Mouse (Mus musculus): ENCODE data around the gene Zfp169. TPM values are rescaled to one million over a fixed set of nuclear protein-coding genes. Genes with fewer than 3 reads are reported as not detected.

The Zfp169 gene
- 0.63 and 0.77 TPM in 2 replicates for polyA plus RNA-seq (2015; fragmentation: Nextera tagmentation; extraction: Ambion mirVana)

DNA sequence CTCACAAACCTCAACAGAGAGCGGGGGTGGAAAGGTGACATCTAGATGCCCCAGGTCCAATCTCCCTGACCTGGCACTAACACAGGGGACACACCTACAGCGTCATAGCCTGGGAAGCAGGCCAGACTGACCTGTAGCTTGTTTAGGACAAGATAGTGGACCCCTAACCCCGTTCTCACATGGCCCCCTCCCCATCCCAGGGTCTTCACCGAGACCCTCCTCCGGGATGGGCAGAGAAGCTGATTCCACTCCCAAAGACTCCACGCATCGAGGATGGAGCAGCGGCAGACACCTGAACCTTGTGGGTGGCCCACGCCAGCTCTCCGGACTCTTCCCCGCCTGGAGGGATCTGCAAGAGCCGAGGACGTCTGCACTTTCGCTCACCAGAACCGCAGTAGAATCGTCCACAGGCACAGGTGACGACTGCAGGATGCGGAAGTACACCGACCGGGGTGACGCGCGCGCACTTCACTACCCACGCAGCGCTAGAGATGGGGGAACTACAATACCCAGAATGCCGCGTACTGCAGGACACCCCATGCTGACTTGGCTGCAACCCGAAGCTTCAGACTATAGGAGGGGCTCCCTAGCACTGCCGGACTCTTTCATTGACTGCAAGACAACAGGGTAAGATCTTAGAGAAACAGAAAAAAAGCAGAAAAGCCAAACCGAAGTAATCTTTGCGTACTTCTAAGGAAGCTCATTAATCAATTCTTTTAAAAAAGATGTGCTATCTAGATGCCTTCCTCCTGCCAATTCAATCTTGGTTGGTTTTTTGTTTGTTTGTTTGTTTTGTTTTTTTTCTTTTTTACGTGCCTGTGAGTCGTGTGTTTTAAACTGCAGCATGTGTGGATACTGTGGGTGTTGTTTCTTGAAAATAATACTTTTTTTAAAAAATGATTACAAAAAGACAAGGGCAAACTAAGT lies at the start of gene Zfp169, which contains the start of gene A830005F24Rik:
Gene Zfp169 (minus strand): TSS at position 449 of the 927 bp plus-strand sequence.
Gene A830005F24Rik (plus strand): TSS at position 568 of the 927 bp plus-strand sequence.
- no peak within 1 kb of the TSS for H3K27ac ChIP-seq (replicated peaks)
- WGBS (ENCODE audit: insufficient replicate concordance): 2% methylated on average over 34 of the region's 34 CpGs
- H3K9me3 ChIP-seq (replicated peaks): no peaks in the 10 kb centered on the region
- H3K9ac ChIP-seq: peak within 1 kb of the TSS; percentile 66
- peaks cover 11% of the 10 kb centered on the region for H3K4me1 ChIP-seq (replicated peaks)
- H3K27me3 ChIP-seq: no peaks in the 10 kb centered on the region
- peak; percentile 96 for ATAC-seq (ENCODE audit: insufficient read depth)
- H3K4me3 ChIP-seq (replicated peaks): peak within 1 kb of the TSS; percentile 69
- H3K36me3 ChIP-seq (replicated peaks): no peaks in the 10 kb centered on the region
- peak within 1 kb of the TSS; percentile 78 for H3K4me2 ChIP-seq

DNA sequence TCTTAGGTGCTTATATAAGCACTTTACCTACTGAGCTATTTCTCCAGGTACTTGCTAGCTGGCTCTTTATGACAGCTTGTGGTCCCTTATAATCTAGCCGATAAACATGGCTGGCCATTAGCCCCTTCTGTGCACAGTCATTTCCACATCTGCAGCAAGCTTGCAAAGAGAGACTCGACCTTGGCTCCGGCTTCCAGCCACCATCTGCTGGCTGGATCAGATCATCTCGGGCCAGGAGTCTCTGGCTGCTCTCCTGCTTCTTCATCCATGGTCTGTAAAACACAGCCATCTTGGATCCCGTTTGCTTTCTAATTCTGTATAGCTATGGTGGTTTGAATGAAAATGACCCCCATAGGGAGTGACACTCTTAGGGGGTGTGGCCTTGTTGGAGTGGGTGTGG lies 49.1 kb upstream of the Zfp169 start:
- no peak overlapping the region for H3K9ac ChIP-seq
- no peaks in the 10 kb centered on the region for H3K4me1 ChIP-seq (replicated peaks)

DNA sequence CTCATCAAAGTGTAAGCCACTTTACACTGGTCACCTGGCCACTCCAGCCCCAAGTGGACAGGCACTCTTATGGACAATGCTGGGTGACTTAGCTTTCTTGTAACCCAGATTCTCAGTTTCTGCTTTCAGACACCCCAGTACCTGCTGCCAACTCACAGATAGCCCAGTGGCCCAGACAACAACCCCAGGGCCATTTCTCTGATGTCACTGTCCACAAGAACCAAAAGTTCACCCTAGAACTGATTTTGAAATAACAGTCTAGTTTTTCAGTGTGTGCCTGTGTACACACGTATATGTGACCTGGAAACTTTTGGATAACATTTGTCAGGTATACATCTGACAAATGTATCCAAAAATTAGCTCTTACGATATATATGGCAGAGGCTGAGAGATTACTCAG lies 48.2 kb upstream of the Zfp169 start:
- Histone ChIP-seq H3K27me3 (no peaks in the 10 kb centered on the region), H3K9ac (no peak overlapping the region), H3K27ac (replicated peaks) (no peak overlapping the region), H3K36me3 (replicated peaks) (no peaks in the 10 kb centered on the region), H3K4me2 (no peak overlapping the region), H3K4me1 (replicated peaks) (no peaks in the 10 kb centered on the region), H3K9me3 (replicated peaks) (no peaks in the 10 kb centered on the region), H3K4me3 (replicated peaks) (no peak overlapping the region)
- 65% methylated on average over 2 of the region's 2 CpGs for WGBS (ENCODE audit: insufficient replicate concordance)
- ATAC-seq (ENCODE audit: insufficient read depth): no peak

More for the DNA sequence above, 49.1 kb upstream of the Zfp169 start:
- WGBS (ENCODE audit: insufficient replicate concordance): 65% methylated on average over 5 of the region's 5 CpGs
- no peak overlapping the region for H3K27ac ChIP-seq (replicated peaks)
- H3K27me3 ChIP-seq: no peaks in the 10 kb centered on the region
- H3K9me3 ChIP-seq (replicated peaks): no peaks in the 10 kb centered on the region
- H3K36me3 ChIP-seq (replicated peaks): no peaks in the 10 kb centered on the region
- no peak overlapping the region for H3K4me2 ChIP-seq
- no peak for ATAC-seq (ENCODE audit: insufficient read depth)
- H3K4me3 ChIP-seq (replicated peaks): no peak overlapping the region

DNA sequence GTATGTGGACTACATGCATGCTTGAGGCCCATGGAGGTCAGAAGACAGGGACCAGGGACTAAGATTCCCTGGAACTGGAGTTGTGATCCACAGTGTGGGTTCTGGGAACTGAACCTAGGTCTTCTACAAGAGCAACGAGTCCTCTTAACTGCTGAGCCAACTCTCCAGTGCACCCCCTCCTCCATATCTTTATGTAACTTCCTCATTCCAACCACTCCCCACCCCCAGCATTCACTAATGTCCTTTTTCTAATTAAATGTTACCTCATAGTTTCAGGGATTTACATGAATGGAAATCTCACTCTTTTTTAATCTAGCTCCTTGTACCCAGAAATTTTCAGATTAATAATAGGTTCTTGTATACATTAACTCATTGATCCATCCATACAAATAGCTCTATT lies 42.7 kb upstream of the Zfp169 start:
- H3K4me2 ChIP-seq: no peak overlapping the region
- H3K4me1 ChIP-seq (replicated peaks): peaks cover 11% of the 10 kb centered on the region; the same call in 1 of the 2 replicates
- no peaks in the 10 kb centered on the region for H3K9me3 ChIP-seq (replicated peaks)
- no peaks in the 10 kb centered on the region for H3K36me3 ChIP-seq (replicated peaks)
- no peak overlapping the region for H3K4me3 ChIP-seq (replicated peaks)
- no peak for ATAC-seq (ENCODE audit: insufficient read depth)
- H3K27ac ChIP-seq (replicated peaks): no peak overlapping the region
- H3K9ac ChIP-seq: no peak overlapping the region
- H3K27me3 ChIP-seq: no peaks in the 10 kb centered on the region
- WGBS (ENCODE audit: insufficient replicate concordance): 34% methylated on average over 1 of the region's 1 CpGs

DNA sequence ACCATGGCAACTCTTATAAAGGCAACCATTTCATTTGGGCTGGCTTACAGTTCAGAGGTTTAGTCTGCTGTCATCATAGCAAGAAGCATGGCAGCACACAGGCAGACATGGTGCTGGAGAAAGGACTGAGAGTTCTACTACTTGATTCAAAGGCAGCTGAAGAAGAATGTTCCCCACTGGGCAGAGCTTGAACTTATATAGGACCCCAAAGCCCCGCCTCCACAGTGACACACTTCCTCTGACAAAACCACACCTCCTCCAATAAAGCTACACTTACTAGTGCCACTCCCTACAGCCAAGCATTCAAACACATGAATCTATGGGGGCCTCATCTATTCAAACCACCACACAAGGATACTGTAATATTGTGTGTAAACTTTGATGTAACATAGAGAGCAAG lies 41.3 kb upstream of the Zfp169 start:
- Histone ChIP-seq H3K36me3 (replicated peaks) (no peaks in the 10 kb centered on the region), H3K4me2 (no peak overlapping the region), H3K4me3 (replicated peaks) (no peak overlapping the region), H3K9me3 (replicated peaks) (no peaks in the 10 kb centered on the region), H3K4me1 (replicated peaks) (peaks cover 11% of the 10 kb centered on the region; the same call in 1 of the 2 replicates), H3K9ac (no peak overlapping the region), H3K27ac (replicated peaks) (no peak overlapping the region), H3K27me3 (no peaks in the 10 kb centered on the region)
- ATAC-seq (ENCODE audit: insufficient read depth): no peak
- WGBS (ENCODE audit: insufficient replicate concordance): 61% methylated on average over 1 of the region's 1 CpGs

DNA sequence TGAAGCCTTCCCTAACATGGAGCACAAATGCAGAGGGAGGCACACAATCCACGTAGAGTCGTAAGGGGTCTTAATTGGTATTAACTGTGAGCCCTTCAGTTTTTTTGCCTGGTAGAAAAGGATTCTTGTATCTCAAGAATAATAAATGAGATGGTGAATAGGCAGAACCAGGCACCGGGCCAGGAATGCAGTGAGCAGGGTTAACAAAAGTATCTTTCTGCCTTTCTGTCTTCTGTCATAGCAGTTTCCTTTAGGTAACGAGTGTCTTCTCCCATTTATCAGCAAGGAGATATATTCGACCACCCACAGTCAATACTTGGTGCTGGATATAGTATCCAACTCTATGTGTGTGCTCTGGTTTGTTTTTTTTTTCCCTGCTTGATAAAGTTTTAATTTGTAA lies 40.3 kb upstream of the Zfp169 start:
- 64% methylated on average over 5 of the region's 5 CpGs for WGBS (ENCODE audit: insufficient replicate concordance)
- H3K9ac ChIP-seq: no peak overlapping the region
- H3K27me3 ChIP-seq: no peaks in the 10 kb centered on the region
- peaks cover 11% of the 10 kb centered on the region; the same call in 1 of the 2 replicates for H3K4me1 ChIP-seq (replicated peaks)
- H3K9me3 ChIP-seq (replicated peaks): no peaks in the 10 kb centered on the region
- no peak overlapping the region for H3K27ac ChIP-seq (replicated peaks)
- no peak for ATAC-seq (ENCODE audit: insufficient read depth)
- H3K4me2 ChIP-seq: no peak overlapping the region
- H3K36me3 ChIP-seq (replicated peaks): no peaks in the 10 kb centered on the region
- H3K4me3 ChIP-seq (replicated peaks): no peak overlapping the region

DNA sequence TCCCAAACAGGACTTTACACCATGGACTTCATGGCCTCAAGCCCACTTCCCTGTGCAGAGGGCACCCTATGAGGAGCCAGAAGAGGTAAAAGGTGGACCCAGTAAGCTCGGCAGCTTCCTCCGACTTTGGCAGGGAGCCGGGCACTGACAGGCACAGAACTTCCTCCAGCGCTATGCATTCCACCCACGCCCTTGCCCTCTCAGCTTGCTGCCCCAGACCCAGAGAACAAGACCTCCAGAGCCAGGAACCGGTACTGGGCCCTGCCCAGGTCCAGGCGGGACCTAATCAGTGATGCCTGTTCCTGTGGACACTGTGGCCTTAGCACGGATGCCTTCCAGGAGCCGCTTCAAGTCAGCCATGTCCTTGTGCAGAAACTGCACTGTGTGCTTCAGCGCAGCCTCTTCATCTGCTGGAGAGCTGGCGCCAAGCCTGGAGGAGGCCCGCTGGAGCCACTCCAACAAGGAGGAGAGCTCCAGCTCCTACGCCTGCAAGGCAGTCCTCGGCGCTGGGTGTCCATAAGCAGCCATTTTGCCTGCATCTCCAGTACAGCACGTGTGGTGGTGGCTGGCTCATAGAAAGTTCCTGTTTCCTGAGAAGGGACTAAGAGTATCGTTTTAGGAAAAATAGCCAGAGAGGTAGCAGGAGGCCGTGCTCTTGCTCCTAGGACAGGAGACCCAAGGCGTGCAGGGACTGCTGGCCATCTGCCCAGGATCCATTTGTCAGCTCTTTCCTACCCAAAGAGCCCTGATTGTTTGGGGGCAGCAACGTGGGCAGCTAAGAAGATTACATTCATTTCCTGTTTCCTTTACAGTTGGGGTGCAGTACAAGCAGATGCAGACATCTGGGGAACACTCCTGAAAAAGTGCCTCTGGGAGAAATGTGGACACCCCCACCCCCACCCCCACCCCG lies 39.2 kb upstream of the Zfp169 start:
- H3K4me3 ChIP-seq (replicated peaks): no peak overlapping the region
- H3K4me1 ChIP-seq (replicated peaks): peaks cover 11% of the 10 kb centered on the region; the same call in 1 of the 2 replicates
- no peaks in the 10 kb centered on the region for H3K36me3 ChIP-seq (replicated peaks)
- ATAC-seq (ENCODE audit: insufficient read depth): peak; percentile 34
- no peaks in the 10 kb centered on the region for H3K9me3 ChIP-seq (replicated peaks)
- no peak overlapping the region for H3K27ac ChIP-seq (replicated peaks)
- no peak overlapping the region for H3K9ac ChIP-seq
- H3K4me2 ChIP-seq: no peak overlapping the region
- no peaks in the 10 kb centered on the region for H3K27me3 ChIP-seq
- WGBS (ENCODE audit: insufficient replicate concordance): 60% methylated on average over 21 of the region's 21 CpGs

DNA sequence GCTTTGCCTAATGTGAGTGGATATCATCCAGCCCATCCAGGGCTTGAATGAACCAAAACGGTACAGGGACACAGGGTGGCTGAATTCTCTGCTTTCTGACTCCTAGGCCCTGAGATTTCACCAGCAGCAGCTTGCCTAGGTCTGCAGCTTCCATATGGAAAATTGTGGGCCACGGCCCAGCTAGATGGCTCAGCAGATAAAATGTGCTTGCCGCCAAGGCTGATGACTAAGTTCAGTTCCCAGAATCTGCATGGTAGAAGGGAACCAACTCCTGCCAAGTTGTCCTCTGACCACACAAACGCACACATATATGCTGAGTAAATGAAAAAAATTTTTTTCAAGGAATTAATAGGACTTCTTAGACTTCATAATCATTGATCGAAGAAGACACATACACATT lies 35.0 kb upstream of the Zfp169 start:
- no peaks in the 10 kb centered on the region for H3K27me3 ChIP-seq
- 0 out of 2 replicates have a peak, but pooled peaks cover 3% of the 10 kb centered on the region for H3K36me3 ChIP-seq (replicated peaks)
- no peak overlapping the region for H3K27ac ChIP-seq (replicated peaks)
- no peaks in the 10 kb centered on the region for H3K9me3 ChIP-seq (replicated peaks)
- H3K4me2 ChIP-seq: no peak overlapping the region
- no peak overlapping the region for H3K9ac ChIP-seq
- no peak for ATAC-seq (ENCODE audit: insufficient read depth)
- WGBS (ENCODE audit: insufficient replicate concordance): 77% methylated on average over 5 of the region's 5 CpGs
- H3K4me3 ChIP-seq (replicated peaks): no peak overlapping the region
- H3K4me1 ChIP-seq (replicated peaks): peaks cover 32% of the 10 kb centered on the region

DNA sequence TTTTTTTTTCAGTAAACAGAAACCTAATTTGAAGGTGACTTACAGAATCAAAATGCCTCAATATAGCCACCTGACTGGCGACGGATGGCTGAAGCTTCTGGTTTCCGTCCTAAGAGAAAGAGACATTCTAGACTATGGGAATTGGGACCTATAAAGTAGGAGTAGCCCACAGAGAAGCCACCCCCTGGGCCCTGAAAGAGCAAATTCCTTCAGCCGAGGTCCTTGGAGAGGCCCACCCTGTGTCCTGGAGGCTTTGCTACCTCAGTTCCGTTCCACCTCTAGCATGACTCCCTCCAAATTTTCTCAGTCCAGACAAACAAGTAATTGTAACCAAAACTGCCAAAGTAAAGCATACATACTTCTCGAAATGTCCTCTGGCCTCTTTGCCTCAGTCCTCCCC lies 34.4 kb upstream of the Zfp169 start:
- Histone ChIP-seq H3K9ac (no peak overlapping the region), H3K9me3 (replicated peaks) (no peaks in the 10 kb centered on the region), H3K27ac (replicated peaks) (no peak overlapping the region), H3K27me3 (no peaks in the 10 kb centered on the region), H3K4me1 (replicated peaks) (peaks cover 32% of the 10 kb centered on the region), H3K4me3 (replicated peaks) (no peak overlapping the region), H3K36me3 (replicated peaks) (0 out of 2 replicates have a peak, but pooled peaks cover 3% of the 10 kb centered on the region), H3K4me2 (no peak overlapping the region)
- no peak for ATAC-seq (ENCODE audit: insufficient read depth)
- 79% methylated on average over 6 of the region's 6 CpGs for WGBS (ENCODE audit: insufficient replicate concordance)

DNA sequence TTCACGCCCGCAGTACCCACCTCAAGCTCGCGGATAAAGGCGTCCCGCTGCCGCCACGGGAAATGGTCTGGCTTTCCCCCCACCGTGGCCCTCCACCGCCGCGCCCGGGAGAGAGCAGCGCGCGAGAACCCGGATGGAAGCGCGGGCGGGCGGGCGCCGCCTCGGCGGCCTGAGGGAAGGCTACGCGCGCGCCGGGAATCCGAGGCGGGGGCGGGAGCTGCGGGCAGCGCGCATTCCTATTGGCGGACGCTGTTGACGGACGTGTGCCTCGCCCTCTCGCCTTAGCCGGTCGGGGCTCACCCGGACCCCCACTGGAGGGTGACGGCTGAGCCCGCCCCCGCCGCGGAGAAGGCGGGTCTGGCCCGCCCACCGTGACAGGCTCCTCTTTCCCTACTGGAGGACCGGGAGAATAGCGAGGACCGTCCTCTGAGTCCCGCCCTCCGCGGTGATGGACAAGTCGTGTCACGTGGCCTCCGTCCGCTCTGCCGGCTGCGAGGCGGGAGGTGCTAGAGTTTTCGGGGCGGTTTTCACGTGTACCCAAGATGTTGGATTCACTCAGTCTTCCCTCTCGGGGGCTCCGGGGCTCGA lies 33.2 kb upstream of the Zfp169 start:
- 0% methylated on average over 71 of the region's 72 CpGs for WGBS (ENCODE audit: insufficient replicate concordance)
- peak overlapping the region; percentile 77 for H3K4me2 ChIP-seq
- H3K9me3 ChIP-seq (replicated peaks): no peaks in the 10 kb centered on the region
- peak overlapping the region; percentile 99 for H3K9ac ChIP-seq
- H3K4me3 ChIP-seq (replicated peaks): peak overlapping the region; percentile 99
- peak overlapping the region; percentile 99 for H3K27ac ChIP-seq (replicated peaks)
- H3K4me1 ChIP-seq (replicated peaks): peaks cover 28% of the 10 kb centered on the region
- H3K27me3 ChIP-seq: no peaks in the 10 kb centered on the region
- ATAC-seq (ENCODE audit: insufficient read depth): peak; percentile 93
- 0 out of 2 replicates have a peak, but pooled peaks cover 3% of the 10 kb centered on the region for H3K36me3 ChIP-seq (replicated peaks)
